Mouse (Mus musculus): ENCODE measurements around the gene Sdhd.

GRCm38 (mm10) chr9:50632016-50632688 lies 28.5 kb upstream of the Sdhd start:
- TF ChIP-seq CTCF (IDR thresholded peaks at IDR 0.05; ENCODE audit: borderline replicate concordance, control insufficient read depth, extremely low read depth, insufficient read depth, low read length, poor library complexity), result no peak
- no peak for TF ChIP-seq POLR2A (IDR thresholded peaks at IDR 0.05; ENCODE audit: control insufficient read depth, extremely low read depth, insufficient read depth, low read length, poor library complexity)
